ENCODE assay signal across 18 mouse cellular contexts in the genomic region with DNA sequence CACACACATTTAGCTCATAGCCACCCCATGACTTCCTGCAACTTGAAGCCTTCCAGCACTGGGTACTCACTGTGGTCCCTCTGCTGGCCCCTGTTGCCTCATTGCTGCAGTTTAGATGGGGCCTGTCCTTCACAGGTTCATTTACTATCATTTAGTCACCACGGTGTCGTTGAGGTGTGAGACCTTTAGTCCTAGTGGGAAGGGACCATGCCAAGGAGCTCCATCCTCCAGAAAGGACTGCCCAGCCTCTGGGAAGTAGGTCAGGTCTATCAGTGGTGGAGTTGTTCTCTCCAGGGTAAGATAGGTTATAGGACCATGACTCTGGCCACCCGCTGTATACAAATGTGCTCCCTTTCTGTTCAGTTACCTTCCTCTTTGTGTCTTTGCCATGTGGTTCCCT.
DNase-seq lines count a peak whose midpoint lies in the region; ATAC-seq and TF ChIP-seq lines count a peak whose summit lies in the region.
"Had no signal": no experiment of that assay in that cellular context is flagged by ENCODE, and none has a peak within 500 bp of the region (broad histone marks: within the 10 kb centered on the region; RNA-seq: fewer than 3 reads in every experiment).

No protein-coding gene starts in this region.

- H3K4me2 ChIP-seq in limb, embryonic 15.5 days = no peak overlapping the region
- H3K4me2 ChIP-seq in intestine, embryonic 16.5 days (ENCODE audit: low read depth, low read length) = no peak overlapping the region
- no peak overlapping the region for H3K4me2 ChIP-seq in stomach, embryonic 16.5 days (ENCODE audit: low read depth, low read length)
- H3K4me2 ChIP-seq: heart, embryonic 15.5 days; hindbrain, embryonic 12.5 days had no signal

- no peak for ATAC-seq in limb, embryonic 15.5 days (ENCODE audit: insufficient number of reproducible peaks, low FRiP score, low TSS enrichment, low read depth)
- peak; percentile 29; the same call in 1 of the 2 replicates for ATAC-seq in intestine, embryonic 16.5 days
- ATAC-seq in stomach, embryonic 16.5 days (ENCODE audit: insufficient read depth, low FRiP score) = no peak
- ATAC-seq: forebrain, embryonic 14.5 days; hindbrain, embryonic 16.5 days; inflammation-experienced regulatory T-cells, adult 6 months had no signal

- no peak for TF ChIP-seq POLR2A in kidney, adult 2 months (IDR thresholded peaks at IDR 0.05; ENCODE audit: low read depth, low read length)

- WGBS in heart, embryonic 10.5 days = 82% methylated on average over 3 of the region's 3 CpGs
- WGBS in limb, embryonic 15.5 days = 76% methylated on average over 3 of the region's 3 CpGs
- WGBS in limb, embryonic 10.5 days = 79% methylated on average over 3 of the region's 3 CpGs
- WGBS in intestine, embryonic 16.5 days = 88% methylated on average over 3 of the region's 3 CpGs
- WGBS in stomach, embryonic 16.5 days = 81% methylated on average over 3 of the region's 3 CpGs
- 81% methylated on average over 3 of the region's 3 CpGs for WGBS in kidney, adult 2 months

- intact Hi-C loops in heart, postnatal 36 days (cut with DNase I) = no loop called here
- intact Hi-C loops in left cerebral cortex, adult 2 months (cut with DNase I) = no loop called here

- H3K27ac ChIP-seq in heart, embryonic 10.5 days = no peak overlapping the region
- 0 out of 2 replicates have a peak overlapping the region, but pooled peaks have one; percentile 43 for H3K27ac ChIP-seq in limb, embryonic 15.5 days
- no peak overlapping the region for H3K27ac ChIP-seq in limb, embryonic 10.5 days
- no peak overlapping the region; the same call in 1 of the 2 replicates for H3K27ac ChIP-seq in intestine, embryonic 16.5 days (ENCODE audit: low read length)
- peak overlapping the region; percentile 75; the same call in 1 of the 2 replicates for H3K27ac ChIP-seq in stomach, embryonic 16.5 days (ENCODE audit: low read length)
- no peak overlapping the region for H3K27ac ChIP-seq in kidney, adult 2 months (ENCODE audit: insufficient read depth, low read depth, low read length)
- no peak overlapping the region for H3K27ac ChIP-seq in left cerebral cortex, adult 2 months
- H3K27ac ChIP-seq: heart, embryonic 15.5 days; hindbrain, embryonic 12.5 days had no signal

- H3K4me3 ChIP-seq in heart, embryonic 10.5 days = no peak overlapping the region
- no peak overlapping the region for H3K4me3 ChIP-seq in limb, embryonic 15.5 days
- no peak overlapping the region for H3K4me3 ChIP-seq in limb, embryonic 10.5 days
- no peak overlapping the region for H3K4me3 ChIP-seq in intestine, embryonic 16.5 days (ENCODE audit: low read length)
- H3K4me3 ChIP-seq in stomach, embryonic 16.5 days (replicated peaks; ENCODE audit: low read length) = no peak overlapping the region
- no peak overlapping the region for H3K4me3 ChIP-seq in kidney, adult 2 months (ENCODE audit: insufficient read depth, low read depth, low read length)
- H3K4me3 ChIP-seq in left cerebral cortex, adult 2 months = no peak overlapping the region
- H3K4me3 ChIP-seq: heart, embryonic 15.5 days; hindbrain, embryonic 12.5 days had no signal

- H3K27me3 ChIP-seq in heart, embryonic 10.5 days (ENCODE audit: insufficient read depth, poor library complexity, severe bottlenecking) = no peaks in the 10 kb centered on the region
- no peaks in the 10 kb centered on the region for H3K27me3 ChIP-seq in limb, embryonic 15.5 days
- H3K27me3 ChIP-seq in limb, embryonic 10.5 days (ENCODE audit: low read depth, poor library complexity, severe bottlenecking) = no peaks in the 10 kb centered on the region
- H3K27me3 ChIP-seq in intestine, embryonic 16.5 days (replicated peaks; ENCODE audit: control insufficient read depth, insufficient read depth, low read length) = no peaks in the 10 kb centered on the region
- no peaks in the 10 kb centered on the region for H3K27me3 ChIP-seq in stomach, embryonic 16.5 days (ENCODE audit: control insufficient read depth, insufficient read depth, low read length)
- H3K27me3 ChIP-seq in kidney, adult 2 months (replicated peaks; ENCODE audit: control insufficient read depth, insufficient read depth, low read length) = no peaks in the 10 kb centered on the region
- H3K27me3 ChIP-seq: heart, embryonic 15.5 days; hindbrain, embryonic 12.5 days had no signal

- H3K4me1 ChIP-seq in heart, embryonic 10.5 days = no peaks in the 10 kb centered on the region
- no peaks in the 10 kb centered on the region; the same call in 1 of the 2 replicates for H3K4me1 ChIP-seq in limb, embryonic 15.5 days
- peaks cover 3% of the 10 kb centered on the region; the same call in 1 of the 2 replicates for H3K4me1 ChIP-seq in limb, embryonic 10.5 days
- H3K4me1 ChIP-seq in intestine, embryonic 16.5 days (ENCODE audit: control insufficient read depth, insufficient read depth, low read length) = peaks cover 9% of the 10 kb centered on the region
- no peaks in the 10 kb centered on the region for H3K4me1 ChIP-seq in stomach, embryonic 16.5 days (ENCODE audit: control insufficient read depth, insufficient read depth, low read length)
- no peaks in the 10 kb centered on the region for H3K4me1 ChIP-seq in kidney, adult 2 months (ENCODE audit: control insufficient read depth, insufficient read depth, low read length)
- H3K4me1 ChIP-seq: heart, embryonic 15.5 days; hindbrain, embryonic 12.5 days had no signal

- H3K9ac ChIP-seq in limb, embryonic 15.5 days = no peak overlapping the region
- H3K9ac ChIP-seq in intestine, embryonic 16.5 days (ENCODE audit: low read depth, low read length) = no peak overlapping the region
- H3K9ac ChIP-seq in stomach, embryonic 16.5 days (ENCODE audit: low read length) = no peak overlapping the region
- H3K9ac ChIP-seq: heart, embryonic 15.5 days; hindbrain, embryonic 12.5 days had no signal

- peak; percentile 65 for DNase-seq in heart, embryonic 10.5 days (ENCODE audit: low spot score)
- DNase-seq in heart, postnatal 36 days = no peak
- DNase-seq in limb, embryonic 10.5 days (ENCODE audit: low spot score) = no peak
- no peak for DNase-seq in kidney, adult 2 months
- DNase-seq in left cerebral cortex, adult 2 months (ENCODE audit: extremely low spot score in 1 of 2, low spot score in 2 of 2) = no peak
- DNase-seq: adrenal gland, adult 2 months; adrenal gland, postnatal 36 days; cerebellum, adult 2 months; cerebellum, postnatal 10 days; gastrocnemius, postnatal 36 days had no signal

- no peaks in the 10 kb centered on the region for H3K36me3 ChIP-seq in heart, embryonic 10.5 days
- H3K36me3 ChIP-seq in limb, embryonic 15.5 days = no peaks in the 10 kb centered on the region
- no peaks in the 10 kb centered on the region for H3K36me3 ChIP-seq in limb, embryonic 10.5 days
- H3K36me3 ChIP-seq in intestine, embryonic 16.5 days (ENCODE audit: control insufficient read depth, insufficient read depth, low read length) = no peaks in the 10 kb centered on the region
- no peaks in the 10 kb centered on the region for H3K36me3 ChIP-seq in stomach, embryonic 16.5 days (ENCODE audit: control insufficient read depth, insufficient read depth, low read length)
- H3K36me3 ChIP-seq in kidney, adult 2 months (ENCODE audit: control insufficient read depth, insufficient read depth, low read length) = no peaks in the 10 kb centered on the region
- H3K36me3 ChIP-seq: heart, embryonic 15.5 days; hindbrain, embryonic 12.5 days had no signal

- no peak for TF ChIP-seq CTCF in kidney, adult 2 months (conservative IDR thresholded peaks at IDR 0.05; ENCODE audit: insufficient read depth, insufficient read length, low read depth, low read length)
- no peak for TF ChIP-seq CTCF in left cerebral cortex, adult 2 months (IDR thresholded peaks at IDR 0.05)

- H3K9me3 ChIP-seq in heart, embryonic 10.5 days = no peaks in the 10 kb centered on the region
- no peaks in the 10 kb centered on the region for H3K9me3 ChIP-seq in limb, embryonic 15.5 days
- no peaks in the 10 kb centered on the region for H3K9me3 ChIP-seq in limb, embryonic 10.5 days (replicated peaks)
- H3K9me3 ChIP-seq in intestine, embryonic 16.5 days (ENCODE audit: control insufficient read depth, low read length) = no peaks in the 10 kb centered on the region
- H3K9me3 ChIP-seq in stomach, embryonic 16.5 days (replicated peaks; ENCODE audit: control insufficient read depth, low read length) = no peaks in the 10 kb centered on the region
- H3K9me3 ChIP-seq: heart, embryonic 15.5 days; hindbrain, embryonic 12.5 days had no signal

Comparison
In these comparisons a context has a peak if more than half of its experiments do, and no peak if none do; other contexts are left out.
1. H3K27ac ChIP-seq: peak in limb, embryonic 15.5 days (single experiment) and stomach, embryonic 16.5 days (single experiment); none in heart, embryonic 10.5 days (single experiment), limb, embryonic 10.5 days (single experiment), intestine, embryonic 16.5 days (single experiment), kidney, adult 2 months (single experiment) and left cerebral cortex, adult 2 months (single experiment).